Mouse (Mus musculus): ENCODE measurements around the gene D330045A20Rik. TPM values are rescaled to one million over a fixed set of nuclear protein-coding genes. Genes with fewer than 3 reads are reported as not detected.
"Not testable (repeated sequence)": the region's sequence is repeated elsewhere in the genome, so short reads cannot be mapped to it uniquely, and the experiment has no call there.

D330045A20Rik gene
- polyA plus RNA-seq (2015; fragmentation: Nextera tagmentation; extraction: Ambion mirVana), result 1.8 and 2.9 TPM in 2 replicates

DNA sequence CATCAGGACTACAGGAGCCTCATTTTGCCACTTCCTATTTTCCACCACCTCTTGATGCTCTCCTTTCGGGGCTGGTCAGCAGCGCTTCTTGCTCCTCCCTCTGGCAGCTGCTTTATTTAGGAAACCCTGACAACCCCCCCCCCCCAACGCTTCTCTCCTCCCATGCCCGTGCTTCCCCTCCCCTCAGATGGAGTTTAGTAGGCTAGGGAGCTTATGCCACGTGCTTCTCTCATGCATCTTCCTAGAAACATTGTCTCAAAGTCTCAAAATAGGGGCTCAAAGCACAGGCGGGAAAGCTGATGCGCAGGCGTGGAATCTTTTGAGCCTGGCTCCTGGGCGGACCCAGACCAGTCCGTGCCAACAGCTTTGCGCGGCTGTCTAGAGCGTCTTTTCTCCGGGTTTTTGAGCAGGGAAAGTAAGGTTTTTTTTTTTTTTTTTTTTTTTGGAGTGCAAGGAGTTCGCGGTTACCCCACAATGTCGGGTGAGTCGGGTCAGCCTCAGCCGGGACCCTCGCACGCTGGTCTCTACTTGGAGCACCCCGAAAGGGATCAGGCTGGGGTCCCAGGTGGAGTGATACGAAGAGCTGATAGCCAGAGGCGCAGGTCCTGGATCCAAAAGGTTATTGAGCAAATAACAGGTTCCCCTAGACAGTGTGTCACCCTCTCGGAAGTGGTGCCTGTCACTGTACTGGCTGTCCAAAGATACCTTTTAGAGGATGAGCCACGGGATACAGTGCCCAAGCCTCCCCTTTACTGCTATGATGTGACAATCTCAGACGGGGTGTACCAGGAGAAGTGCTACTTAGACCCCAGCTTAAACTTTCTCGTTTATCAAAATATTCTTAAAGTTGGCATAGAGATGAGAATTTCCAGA, at the start of gene D330045A20Rik:
Gene D330045A20Rik (plus strand): TSS at position 346 of the 873 bp plus-strand sequence.
- ATAC-seq (ENCODE audit: insufficient read depth, low FRiP score), result peak; percentile 40; the same call in 1 of the 2 replicates
- Histone ChIP-seq H3K36me3 (ENCODE audit: control insufficient read depth, insufficient read depth, low read length) (no peaks in the 10 kb centered on the region), H3K4me3 (replicated peaks; ENCODE audit: low read length) (peak within 1 kb of the TSS; percentile 42), H3K27me3 (ENCODE audit: control insufficient read depth, insufficient read depth, low read length) (no peaks in the 10 kb centered on the region; the same call in 1 of the 2 replicates), H3K4me2 (ENCODE audit: low read depth, low read length) (peak within 1 kb of the TSS; percentile 57), H3K27ac (ENCODE audit: low read length) (no peak within 1 kb of the TSS), H3K9ac (ENCODE audit: low read length) (peak within 1 kb of the TSS; percentile 54; the same call in 1 of the 2 replicates), H3K9me3 (replicated peaks; ENCODE audit: control insufficient read depth, low read length) (no peaks in the 10 kb centered on the region), H3K4me1 (ENCODE audit: control insufficient read depth, insufficient read depth, low read length) (no peaks in the 10 kb centered on the region)
- 16% methylated on average over 26 of the region's 28 CpGs for WGBS

DNA sequence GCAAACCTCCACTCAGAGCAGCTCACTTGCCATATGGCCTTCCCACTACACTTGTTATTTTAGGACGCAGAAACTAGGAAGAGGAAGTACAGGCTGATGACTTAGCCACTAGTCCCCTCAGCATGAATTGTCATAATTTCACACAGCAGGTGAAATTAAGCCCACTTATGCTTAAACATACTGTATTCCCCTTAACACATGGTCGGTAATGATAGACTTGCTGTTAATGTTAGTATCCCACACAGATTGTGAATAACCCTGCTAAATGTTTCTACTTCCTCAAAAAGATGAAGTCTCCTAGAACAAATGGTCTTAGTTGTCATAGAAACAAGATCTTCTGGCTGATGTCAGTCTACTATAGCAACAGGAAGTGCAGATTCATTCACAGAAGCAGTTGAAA, 47.6 kb upstream of the D330045A20Rik start:
- 51% methylated on average over 2 of the region's 2 CpGs for WGBS
- H3K4me3 ChIP-seq (replicated peaks; ENCODE audit: low read length), result no peak overlapping the region
- H3K36me3 ChIP-seq (ENCODE audit: control insufficient read depth, insufficient read depth, low read length), result no peaks in the 10 kb centered on the region
- H3K4me2 ChIP-seq (ENCODE audit: low read depth, low read length), result no peak overlapping the region
- H3K9ac ChIP-seq (ENCODE audit: low read length), result no peak overlapping the region
- H3K9me3 ChIP-seq (replicated peaks; ENCODE audit: control insufficient read depth, low read length), result no peaks in the 10 kb centered on the region
- no peak overlapping the region for H3K27ac ChIP-seq (ENCODE audit: low read length)
- H3K27me3 ChIP-seq (ENCODE audit: control insufficient read depth, insufficient read depth, low read length), result no peaks in the 10 kb centered on the region
- H3K4me1 ChIP-seq (ENCODE audit: control insufficient read depth, insufficient read depth, low read length), result no peaks in the 10 kb centered on the region
- ATAC-seq (ENCODE audit: insufficient read depth, low FRiP score), result no peak

DNA sequence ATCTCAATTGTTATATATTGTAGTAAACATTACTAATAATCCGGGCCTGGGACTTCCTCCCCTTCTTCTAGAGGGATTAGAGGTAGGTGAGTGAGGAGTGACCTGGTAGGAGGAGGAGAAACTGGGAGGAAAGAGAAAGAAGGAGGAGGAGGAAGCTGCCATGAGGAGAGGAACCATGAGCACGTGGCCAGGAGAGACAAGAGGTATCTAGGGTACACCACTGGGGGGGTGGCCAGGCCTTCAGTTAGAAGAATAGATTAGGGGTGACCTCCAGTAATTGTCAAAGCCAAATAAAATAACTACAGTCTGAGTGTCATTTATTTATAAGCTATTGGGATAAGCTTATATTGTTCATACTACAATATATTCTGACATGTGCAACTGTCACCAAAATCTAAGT, 45.0 kb upstream of the D330045A20Rik start:
- H3K9me3 ChIP-seq (replicated peaks; ENCODE audit: control insufficient read depth, low read length), result no peaks in the 10 kb centered on the region
- no peak for ATAC-seq (ENCODE audit: insufficient read depth, low FRiP score)
- no peaks in the 10 kb centered on the region for H3K27me3 ChIP-seq (ENCODE audit: control insufficient read depth, insufficient read depth, low read length)
- H3K4me2 ChIP-seq (ENCODE audit: low read depth, low read length), result no peak overlapping the region
- H3K9ac ChIP-seq (ENCODE audit: low read length), result no peak overlapping the region
- 47% methylated on average over 2 of the region's 2 CpGs for WGBS
- H3K36me3 ChIP-seq (ENCODE audit: control insufficient read depth, insufficient read depth, low read length), result no peaks in the 10 kb centered on the region
- H3K4me1 ChIP-seq (ENCODE audit: control insufficient read depth, insufficient read depth, low read length), result no peaks in the 10 kb centered on the region
- H3K4me3 ChIP-seq (replicated peaks; ENCODE audit: low read length), result no peak overlapping the region
- H3K27ac ChIP-seq (ENCODE audit: low read length), result no peak overlapping the region

DNA sequence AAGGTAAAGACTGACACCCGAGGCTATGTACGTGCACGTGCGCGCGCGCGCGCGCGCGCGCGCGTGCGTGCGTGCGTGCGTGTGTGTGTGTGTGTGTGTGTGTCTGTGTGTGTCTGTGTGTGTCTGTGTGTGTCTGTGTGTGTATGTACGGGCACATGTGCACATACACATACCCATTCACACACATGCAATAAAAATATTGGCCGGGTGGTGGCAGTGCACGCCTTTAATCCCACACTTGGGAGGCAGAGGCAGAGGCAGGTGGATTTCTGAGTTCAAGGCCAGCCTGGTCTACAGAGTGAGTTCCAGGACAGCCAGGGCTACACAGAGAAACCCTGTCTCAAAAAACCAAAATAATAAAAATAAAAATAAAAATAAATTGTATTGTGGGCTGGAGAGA, 39.1 kb upstream of the D330045A20Rik start:
- not testable (repeated sequence) for H3K27ac ChIP-seq (ENCODE audit: low read length); H3K27me3 ChIP-seq (ENCODE audit: control insufficient read depth, insufficient read depth, low read length); H3K4me3 ChIP-seq (replicated peaks; ENCODE audit: low read length); H3K9ac ChIP-seq (ENCODE audit: low read length); H3K36me3 ChIP-seq (ENCODE audit: control insufficient read depth, insufficient read depth, low read length); H3K4me1 ChIP-seq (ENCODE audit: control insufficient read depth, insufficient read depth, low read length); H3K4me2 ChIP-seq (ENCODE audit: low read depth, low read length); H3K9me3 ChIP-seq (replicated peaks; ENCODE audit: control insufficient read depth, low read length); ATAC-seq (ENCODE audit: insufficient read depth, low FRiP score)
- WGBS, result 87% methylated on average over 22 of the region's 22 CpGs

DNA sequence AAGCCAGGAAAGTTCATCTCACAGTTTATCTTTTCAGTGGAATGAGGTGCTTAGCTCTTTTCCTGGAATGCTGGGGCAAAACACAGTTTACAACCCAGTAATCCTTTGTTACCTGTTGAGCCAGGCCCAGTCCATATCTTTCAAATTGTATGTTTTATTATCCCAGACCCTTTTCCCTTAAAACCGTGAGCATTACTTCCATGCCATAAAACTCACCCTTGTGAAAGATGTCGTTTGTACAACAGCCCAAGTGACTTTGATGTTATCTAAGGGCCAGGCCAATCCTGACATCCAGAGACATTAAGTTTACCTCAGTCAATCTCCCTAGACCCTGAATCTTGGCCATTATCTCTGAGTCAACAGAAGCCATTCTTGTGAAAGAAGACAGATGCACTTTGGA, 23.4 kb upstream of the D330045A20Rik start:
- Histone ChIP-seq H3K27me3 (ENCODE audit: control insufficient read depth, insufficient read depth, low read length) (no peaks in the 10 kb centered on the region), H3K36me3 (ENCODE audit: control insufficient read depth, insufficient read depth, low read length) (no peaks in the 10 kb centered on the region), H3K9ac (ENCODE audit: low read length) (no peak overlapping the region), H3K4me2 (ENCODE audit: low read depth, low read length) (no peak overlapping the region), H3K4me1 (ENCODE audit: control insufficient read depth, insufficient read depth, low read length) (no peaks in the 10 kb centered on the region), H3K4me3 (replicated peaks; ENCODE audit: low read length) (no peak overlapping the region), H3K9me3 (replicated peaks; ENCODE audit: control insufficient read depth, low read length) (no peaks in the 10 kb centered on the region), H3K27ac (ENCODE audit: low read length) (no peak overlapping the region)
- 21% methylated on average over 2 of the region's 2 CpGs for WGBS
- no peak for ATAC-seq (ENCODE audit: insufficient read depth, low FRiP score)

DNA sequence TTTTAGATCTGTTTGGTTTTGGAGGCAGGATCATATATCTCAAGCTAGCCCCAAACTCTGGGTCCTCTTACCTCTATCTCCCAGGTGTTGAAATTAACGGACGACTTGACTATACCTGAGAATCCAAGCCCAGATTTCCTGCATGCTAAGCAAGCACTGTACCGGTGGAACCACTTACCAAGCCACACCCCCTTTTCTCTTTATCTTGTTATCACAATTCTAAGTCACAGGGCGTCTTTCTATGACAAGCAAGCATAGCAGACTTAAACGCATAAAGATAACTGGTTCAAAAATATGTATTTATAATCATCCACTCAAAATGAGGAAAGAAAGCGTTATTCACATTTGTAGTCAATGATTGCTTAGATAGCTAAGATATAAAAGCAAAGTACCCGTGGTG, 1.9 kb downstream of the D330045A20Rik start:
- 30% methylated on average over 7 of the region's 7 CpGs for WGBS
- Histone ChIP-seq H3K4me3 (replicated peaks; ENCODE audit: low read length) (no peak overlapping the region), H3K27ac (ENCODE audit: low read length) (no peak overlapping the region), H3K4me2 (ENCODE audit: low read depth, low read length) (no peak overlapping the region), H3K27me3 (ENCODE audit: control insufficient read depth, insufficient read depth, low read length) (no peaks in the 10 kb centered on the region; the same call in 1 of the 2 replicates), H3K9ac (ENCODE audit: low read length) (no peak overlapping the region), H3K9me3 (replicated peaks; ENCODE audit: control insufficient read depth, low read length) (no peaks in the 10 kb centered on the region), H3K4me1 (ENCODE audit: control insufficient read depth, insufficient read depth, low read length) (no peaks in the 10 kb centered on the region), H3K36me3 (ENCODE audit: control insufficient read depth, insufficient read depth, low read length) (no peaks in the 10 kb centered on the region)
- no peak for ATAC-seq (ENCODE audit: insufficient read depth, low FRiP score)

DNA sequence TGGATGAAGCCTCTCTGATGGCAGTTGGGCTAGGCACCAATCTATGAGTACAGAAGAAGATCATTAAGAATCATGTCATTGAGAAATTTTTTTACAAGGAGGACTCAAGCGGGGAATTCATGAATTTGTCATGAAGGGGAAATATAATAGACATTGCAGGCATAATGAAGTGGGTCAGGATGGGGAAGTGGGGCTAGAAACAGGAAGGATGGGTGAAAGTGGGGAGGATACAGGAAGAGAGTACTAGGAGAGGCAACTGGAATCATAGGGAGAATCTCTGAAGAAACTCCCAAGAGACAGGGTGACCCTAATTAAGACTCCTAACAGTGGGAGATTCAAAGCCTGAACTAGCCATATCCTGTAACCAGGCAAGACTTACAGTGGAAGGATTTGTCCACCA, 4.8 kb downstream of the D330045A20Rik start:
- no peaks in the 10 kb centered on the region for H3K4me1 ChIP-seq (ENCODE audit: control insufficient read depth, insufficient read depth, low read length)
- H3K4me2 ChIP-seq (ENCODE audit: low read depth, low read length), result no peak overlapping the region
- H3K9ac ChIP-seq (ENCODE audit: low read length), result no peak overlapping the region
- H3K36me3 ChIP-seq (ENCODE audit: control insufficient read depth, insufficient read depth, low read length), result no peaks in the 10 kb centered on the region
- ATAC-seq (ENCODE audit: insufficient read depth, low FRiP score), result no peak
- no peaks in the 10 kb centered on the region for H3K27me3 ChIP-seq (ENCODE audit: control insufficient read depth, insufficient read depth, low read length)
- WGBS, result 75% methylated on average over 1 of the region's 1 CpGs
- H3K27ac ChIP-seq (ENCODE audit: low read length), result no peak overlapping the region
- no peak overlapping the region for H3K4me3 ChIP-seq (replicated peaks; ENCODE audit: low read length)
- H3K9me3 ChIP-seq (replicated peaks; ENCODE audit: control insufficient read depth, low read length), result no peaks in the 10 kb centered on the region

DNA sequence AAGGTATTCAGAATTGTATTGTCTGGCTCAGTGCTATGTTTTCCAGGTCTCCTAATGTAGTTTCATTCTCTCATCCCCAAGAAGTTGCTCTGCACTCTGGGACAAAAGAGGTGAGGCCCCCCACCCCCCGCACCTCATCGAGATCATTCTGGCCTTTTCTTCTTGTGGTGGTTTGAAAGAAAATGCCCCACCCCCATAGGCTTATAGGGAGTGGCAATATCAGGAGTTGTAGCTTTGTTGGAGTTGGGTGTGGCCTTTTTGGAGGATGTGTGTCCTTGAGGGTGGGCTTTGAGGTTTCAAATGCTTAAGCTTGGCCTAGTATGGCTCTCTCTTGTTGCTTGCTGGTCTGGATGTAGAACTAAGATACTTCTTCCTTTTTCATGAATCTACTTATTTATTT, 36.0 kb downstream of the D330045A20Rik start:
- no peak overlapping the region for H3K4me3 ChIP-seq (replicated peaks; ENCODE audit: low read length)
- H3K36me3 ChIP-seq (ENCODE audit: control insufficient read depth, insufficient read depth, low read length), result no peaks in the 10 kb centered on the region
- H3K4me1 ChIP-seq (ENCODE audit: control insufficient read depth, insufficient read depth, low read length), result no peaks in the 10 kb centered on the region
- no peak overlapping the region for H3K4me2 ChIP-seq (ENCODE audit: low read depth, low read length)
- 63% methylated on average over 2 of the region's 2 CpGs for WGBS
- H3K9ac ChIP-seq (ENCODE audit: low read length), result no peak overlapping the region
- ATAC-seq (ENCODE audit: insufficient read depth, low FRiP score), result no peak
- no peaks in the 10 kb centered on the region for H3K9me3 ChIP-seq (replicated peaks; ENCODE audit: control insufficient read depth, low read length)
- no peak overlapping the region for H3K27ac ChIP-seq (ENCODE audit: low read length)
- H3K27me3 ChIP-seq (ENCODE audit: control insufficient read depth, insufficient read depth, low read length), result no peaks in the 10 kb centered on the region; the same call in 1 of the 2 replicates

DNA sequence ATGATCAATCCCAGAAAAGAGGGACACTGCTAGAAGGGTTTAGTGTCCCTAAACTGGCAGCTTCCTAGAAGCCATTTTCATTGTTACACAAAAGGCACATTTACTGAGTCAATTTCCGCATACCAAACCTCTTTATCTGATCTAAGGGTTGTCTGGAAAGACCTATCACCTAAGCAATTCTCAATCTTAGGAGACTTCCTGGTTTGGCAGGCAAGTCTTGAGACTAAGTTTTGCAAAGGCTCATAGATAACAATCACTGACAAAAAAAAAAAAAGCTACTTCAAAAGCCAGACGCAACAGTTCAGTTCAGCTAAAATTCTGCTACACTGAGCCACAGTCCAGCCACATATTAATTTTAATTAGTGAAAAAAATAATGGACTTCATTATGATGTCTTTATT, 39.1 kb downstream of the D330045A20Rik start:
- no peak overlapping the region for H3K9ac ChIP-seq (ENCODE audit: low read length)
- no peaks in the 10 kb centered on the region for H3K9me3 ChIP-seq (replicated peaks; ENCODE audit: control insufficient read depth, low read length)
- no peaks in the 10 kb centered on the region; the same call in 1 of the 2 replicates for H3K27me3 ChIP-seq (ENCODE audit: control insufficient read depth, insufficient read depth, low read length)
- H3K36me3 ChIP-seq (ENCODE audit: control insufficient read depth, insufficient read depth, low read length), result no peaks in the 10 kb centered on the region
- H3K4me2 ChIP-seq (ENCODE audit: low read depth, low read length), result no peak overlapping the region
- no peaks in the 10 kb centered on the region for H3K4me1 ChIP-seq (ENCODE audit: control insufficient read depth, insufficient read depth, low read length)
- H3K27ac ChIP-seq (ENCODE audit: low read length), result no peak overlapping the region
- 59% methylated on average over 2 of the region's 2 CpGs for WGBS
- no peak overlapping the region for H3K4me3 ChIP-seq (replicated peaks; ENCODE audit: low read length)
- ATAC-seq (ENCODE audit: insufficient read depth, low FRiP score), result no peak

Data from stomach, embryonic 16.5 days (tissue).